ENCODE assay signal across 12 mouse cellular contexts in genomic region chr15:89557179-89557995, GRCm38 (mm10). TPM values are rescaled to one million over a fixed set of nuclear protein-coding genes. Genes with fewer than 3 reads are reported as not detected.
DNase-seq lines count a peak whose midpoint lies in the region; ATAC-seq and TF ChIP-seq lines count a peak whose summit lies in the region.
"Had no signal": no experiment of that assay in that cellular context is flagged by ENCODE, and none has a peak within 500 bp of the region (broad histone marks: within the 10 kb centered on the region; RNA-seq: fewer than 3 reads in every experiment).

No protein-coding gene starts in this region.

- peak overlapping the region; percentile 33 for H3K4me2 ChIP-seq in limb, embryonic 14.5 days (replicated peaks; ENCODE audit: low read depth, low read length, severe bottlenecking)

- peaks cover 14% of the 10 kb centered on the region; the same call in 1 of the 2 replicates for H3K4me1 ChIP-seq in limb, embryonic 14.5 days (ENCODE audit: control insufficient read depth, insufficient read depth, low read length)

- H3K4me3 ChIP-seq in gastrocnemius, adult 2 months, result peak overlapping the region; percentile 19
- H3K4me3 ChIP-seq in limb, embryonic 14.5 days (replicated peaks; ENCODE audit: low read length), result peak overlapping the region; percentile 22

- no peak for TF ChIP-seq CTCF in gastrocnemius, adult 2 months (IDR thresholded peaks at IDR 0.05)

- H3K27ac ChIP-seq in gastrocnemius, adult 2 months, result no peak overlapping the region
- H3K27ac ChIP-seq in limb, embryonic 14.5 days (replicated peaks; ENCODE audit: low read depth, low read length), result no peak overlapping the region
- H3K27ac ChIP-seq: macrophage had no signal

- H3K27me3 ChIP-seq in limb, embryonic 14.5 days (ENCODE audit: control insufficient read depth, insufficient read depth, low read length), result peaks cover 34% of the 10 kb centered on the region

- no peak for TF ChIP-seq POLR2A in limb, embryonic 14.5 days (IDR thresholded peaks at IDR 0.05; ENCODE audit: borderline replicate concordance, extremely low read depth, insufficient read depth, insufficient read length)

- 0 out of 2 replicates have a peak overlapping the region, but pooled peaks have one; percentile 7 for H3K9ac ChIP-seq in limb, embryonic 14.5 days (ENCODE audit: low read depth, low read length, severe bottlenecking)

- no peaks in the 10 kb centered on the region for H3K9me3 ChIP-seq in limb, embryonic 14.5 days (ENCODE audit: control insufficient read depth, low read length)

- no peak for DNase-seq in gastrocnemius, adult 2 months
- no peak for DNase-seq in gastrocnemius, postnatal 36 days
- DNase-seq in urinary bladder, adult 2 months (ENCODE audit: low spot score), result peak; percentile 47
- no peak for DNase-seq in urinary bladder, postnatal 4 days (ENCODE audit: low spot score in 2 of 2)
- no peak for DNase-seq in limb, embryonic 14.5 days (ENCODE audit: low spot score)
- no peak for DNase-seq in layer of hippocampus, adult 9-10 months (ENCODE audit: low spot score)
- no peak for DNase-seq in left cerebral cortex, postnatal 14 days (ENCODE audit: low spot score in 2 of 2)
- DNase-seq: gastrocnemius, postnatal 25 days; thymus, postnatal 14 days had no signal

- peaks cover 11% of the 10 kb centered on the region; the same call in 1 of the 2 replicates for H3K36me3 ChIP-seq in limb, embryonic 14.5 days (ENCODE audit: control insufficient read depth, insufficient read depth, low read length)

- no peak for ATAC-seq in limb, embryonic 14.5 days (ENCODE audit: low FRiP score, low read depth)
- ATAC-seq in inflammation-experienced regulatory T-cells, adult 6 months, result no peak
- ATAC-seq: CD4-positive, CD25-positive, alpha-beta regulatory T cell, adult 4 months had no signal

- intact Hi-C loops in gastrocnemius, adult 2 months (cut with DNase I), result no loop called here
- intact Hi-C loops in gastrocnemius, postnatal 36 days (cut with DNase I), result no loop called here
- intact Hi-C loops in left cerebral cortex, postnatal 14 days (cut with DNase I), result no loop called here

- 9% methylated on average over 39 of the region's 40 CpGs for WGBS in limb, embryonic 14.5 days

RNA-seq across cellular contexts. Expression of gene Acr, which starts 10.7 kb away (rescaled TPM):
- total RNA-seq in gastrocnemius, adult 2 months (2021), result under 1 TPM in 1 of 2 experiments, not detected in 1; 0.23 TPM
- under 1 TPM; 0.28 to 0.30 TPM for total RNA-seq in gastrocnemius, postnatal 36 days (2021)
- polyA plus RNA-seq in urinary bladder, adult 2 months (2012; rRNA removed), result 0.63 and 0.71 TPM in 2 replicates
- polyA plus RNA-seq in limb, embryonic 14.5 days (2012; rRNA removed), result 1.4 and 2.5 TPM in 2 replicates
- 0.21 and 0.61 TPM in 2 replicates for polyA plus RNA-seq in limb, embryonic 14.5 days (2014; fragmentation: Nextera tagmentation; extraction: Ambion mirVana)
- not detected for polyA plus RNA-seq in inflammation-experienced regulatory T-cells, adult 6 months (2017; shearing (Covaris generic))
- 1 to 10 TPM; 1.2 to 1.3 TPM for total RNA-seq in left cerebral cortex, postnatal 14 days (2021)
- polyA plus RNA-seq: CD4-positive, CD25-positive, alpha-beta regulatory T cell, adult 4 months; macrophage had no signal

RNA-seq across cellular contexts. Expression of gene Rabl2, which starts 34.3 kb away (rescaled TPM):
- total RNA-seq in gastrocnemius, adult 2 months (2021), result 1 to 10 TPM; 2.3 to 2.7 TPM
- total RNA-seq in gastrocnemius, postnatal 36 days (2021), result 1 to 10 TPM; 1.8 to 3.1 TPM
- 22.2 and 26.8 TPM in 2 replicates for polyA plus RNA-seq in urinary bladder, adult 2 months (2012; rRNA removed)
- 69.2 and 69.6 TPM in 2 replicates for polyA plus RNA-seq in limb, embryonic 14.5 days (2012; rRNA removed)
- polyA plus RNA-seq in limb, embryonic 14.5 days (2014; fragmentation: Nextera tagmentation; extraction: Ambion mirVana), result 42.4 and 51.1 TPM in 2 replicates
- 1 to 10 TPM; 1.5 to 2.2 (median 1.5) TPM for polyA plus RNA-seq in inflammation-experienced regulatory T-cells, adult 6 months (2017; shearing (Covaris generic))
- 10 to 100 TPM; 33.4 to 38.3 TPM for total RNA-seq in left cerebral cortex, postnatal 14 days (2021)

RNA-seq across cellular contexts. Expression of gene Shank3, which starts 58.0 kb away (rescaled TPM):
- total RNA-seq in gastrocnemius, adult 2 months (2021), result 10 to 100 TPM; 12.2 to 20.4 TPM
- 10 to 100 TPM; 14.4 to 15.5 TPM for total RNA-seq in gastrocnemius, postnatal 36 days (2021)
- 7.1 and 8.8 TPM in 2 replicates for polyA plus RNA-seq in urinary bladder, adult 2 months (2012; rRNA removed)
- 18.4 and 25.1 TPM in 2 replicates for polyA plus RNA-seq in limb, embryonic 14.5 days (2012; rRNA removed)
- polyA plus RNA-seq in limb, embryonic 14.5 days (2014; fragmentation: Nextera tagmentation; extraction: Ambion mirVana), result 2.4 and 2.7 TPM in 2 replicates
- not detected for polyA plus RNA-seq in inflammation-experienced regulatory T-cells, adult 6 months (2017; shearing (Covaris generic))
- 100 to 1,000 TPM; 237 to 253 TPM for total RNA-seq in left cerebral cortex, postnatal 14 days (2021)
- polyA plus RNA-seq: CD4-positive, CD25-positive, alpha-beta regulatory T cell, adult 4 months; macrophage had no signal

Comparison
In these comparisons a context has a peak if more than half of its experiments do, and no peak if none do; other contexts are left out.
1. RNA of gene Rabl2, which starts 34.3 kb away (total RNA-seq): 33.4 to 38.3 TPM in left cerebral cortex, postnatal 14 days; 1.8 to 3.1 TPM in gastrocnemius, postnatal 36 days and 2.3 to 2.7 TPM in gastrocnemius, adult 2 months; every median in the first group is over 4 times any median in the second.
2. RNA of gene Shank3, which starts 58.0 kb away (total RNA-seq): 237 to 253 TPM in left cerebral cortex, postnatal 14 days; 12.2 to 20.4 TPM in gastrocnemius, adult 2 months and 14.4 to 15.5 TPM in gastrocnemius, postnatal 36 days; every median in the first group is over 10 times any median in the second.